8 mouse cellular contexts compared by ENCODE assay signal in the genomic region with DNA sequence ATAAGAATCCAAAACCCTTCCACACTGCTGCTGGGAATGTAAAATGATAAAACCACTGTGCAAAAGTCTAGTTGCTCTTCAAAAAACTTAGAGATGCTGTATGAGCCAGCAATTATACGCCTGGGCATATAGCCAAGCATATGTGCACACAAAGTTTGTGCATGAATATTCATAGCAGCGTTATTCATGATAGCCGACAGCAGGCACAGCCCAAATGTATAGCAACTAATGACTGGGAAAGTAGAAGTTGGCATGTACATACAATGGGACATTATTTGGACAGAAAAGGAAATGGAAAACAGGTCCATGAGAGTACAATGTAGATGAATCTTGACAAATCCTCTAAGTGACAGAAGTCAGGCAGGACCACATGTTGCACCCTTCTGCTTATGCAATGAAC.
A peak's percentile ranks its signal among the peaks of the same experiment; 100 is the strongest.
DNase-seq lines count a peak whose midpoint lies in the region.
"Had no signal": no experiment of that assay in that cellular context is flagged by ENCODE, and none has a peak within 500 bp of the region (broad histone marks: within the 10 kb centered on the region; RNA-seq: fewer than 3 reads in every experiment).

No protein-coding gene starts in this region.

- intact Hi-C loops in left cerebral cortex, postnatal 4 days (cut with DNase I), result no loop called here

- peak; percentile 45 to 72 for DNase-seq in layer of hippocampus, adult 18-20 months (ENCODE audit: low spot score in 2 of 2)
- no peak for DNase-seq in layer of hippocampus, postnatal 10 days (ENCODE audit: low spot score in 2 of 2)
- DNase-seq in adipocyte (ENCODE audit: low spot score), result peak; percentile 12
- DNase-seq in frontal cortex, postnatal 10 days (ENCODE audit: low spot score in 2 of 2), result peak; percentile 31 to 49
- peak; percentile 11 for DNase-seq in left cerebral cortex, postnatal 4 days
- DNase-seq in gastrocnemius, postnatal 4 days (ENCODE audit: low spot score in 2 of 2), result no peak
- no peak for DNase-seq in thymus, postnatal 14 days
- DNase-seq: lung, adult 2 months had no signal

Comparison
In these comparisons a context has a peak if more than half of its experiments do, and no peak if none do; other contexts are left out.
1. DNase-seq: peak in layer of hippocampus, adult 18-20 months (2 of 2), adipocyte (single experiment), frontal cortex, postnatal 10 days (2 of 2) and left cerebral cortex, postnatal 4 days (single experiment); none in layer of hippocampus, postnatal 10 days (0 of 2), gastrocnemius, postnatal 4 days (0 of 2) and thymus, postnatal 14 days (single experiment).